Mouse (Mus musculus) effector memory CD4-positive, alpha-beta T cell, adult 7 months (primary cell): ENCODE measurements around the gene Lrba. TPM values are rescaled to one million over a fixed set of nuclear protein-coding genes. Genes with fewer than 3 reads are reported as not detected.

Experiments
- polyA plus RNA-seq: library from polyadenylated mRNA; unstranded; fragments of 100-300 nt; shearing (Covaris generic); gene quantifications from one replicate; pipeline ENCODE4 v1.2.1, GENCODE M21; 2017

The Lrba gene
- polyA plus RNA-seq: 14.6 TPM

GRCm38 (mm10) chr3:86224564-86225421, at the start of gene Lrba:
Gene Lrba, plus strand, starts transcription at chr3:86224680.

GRCm38 (mm10) chr3:86548091-86549015, 323.9 kb downstream of the Lrba start, which contains the start of gene Mab21l2:
Gene Mab21l2, minus strand, starts transcription at chr3:86548629.

Other genes starting within 250 kb of the Lrba start
- not detected for gene Prss48, start 222.2 kb upstream of the Lrba start, polyA plus RNA-seq
- 1,684 TPM for gene Rps3a1, start 82.0 kb upstream of the Lrba start, polyA plus RNA-seq